Mouse (Mus musculus): Measurements from ENCODE around the gene Bean1. TPM values are rescaled to one million over a fixed set of nuclear protein-coding genes. Genes with fewer than 3 reads are reported as not detected.
A peak's percentile ranks its signal among the peaks of the same experiment; 100 is the strongest.

The Bean1 gene
- 1 to 10 TPM; 1.1 to 2.0 TPM for total RNA-seq (2021)
- long read RNA-seq, experiment 1, partial matches to known transcripts: 0 of 1 reads
- long read RNA-seq, experiment 1, other reads (novel, unspliced or antisense): 1 of 1 reads
- long read RNA-seq, experiment 2, partial matches to known transcripts: 0 of 5 reads
- long read RNA-seq, experiment 2, other reads (novel, unspliced or antisense): 0 of 5 reads

DNA sequence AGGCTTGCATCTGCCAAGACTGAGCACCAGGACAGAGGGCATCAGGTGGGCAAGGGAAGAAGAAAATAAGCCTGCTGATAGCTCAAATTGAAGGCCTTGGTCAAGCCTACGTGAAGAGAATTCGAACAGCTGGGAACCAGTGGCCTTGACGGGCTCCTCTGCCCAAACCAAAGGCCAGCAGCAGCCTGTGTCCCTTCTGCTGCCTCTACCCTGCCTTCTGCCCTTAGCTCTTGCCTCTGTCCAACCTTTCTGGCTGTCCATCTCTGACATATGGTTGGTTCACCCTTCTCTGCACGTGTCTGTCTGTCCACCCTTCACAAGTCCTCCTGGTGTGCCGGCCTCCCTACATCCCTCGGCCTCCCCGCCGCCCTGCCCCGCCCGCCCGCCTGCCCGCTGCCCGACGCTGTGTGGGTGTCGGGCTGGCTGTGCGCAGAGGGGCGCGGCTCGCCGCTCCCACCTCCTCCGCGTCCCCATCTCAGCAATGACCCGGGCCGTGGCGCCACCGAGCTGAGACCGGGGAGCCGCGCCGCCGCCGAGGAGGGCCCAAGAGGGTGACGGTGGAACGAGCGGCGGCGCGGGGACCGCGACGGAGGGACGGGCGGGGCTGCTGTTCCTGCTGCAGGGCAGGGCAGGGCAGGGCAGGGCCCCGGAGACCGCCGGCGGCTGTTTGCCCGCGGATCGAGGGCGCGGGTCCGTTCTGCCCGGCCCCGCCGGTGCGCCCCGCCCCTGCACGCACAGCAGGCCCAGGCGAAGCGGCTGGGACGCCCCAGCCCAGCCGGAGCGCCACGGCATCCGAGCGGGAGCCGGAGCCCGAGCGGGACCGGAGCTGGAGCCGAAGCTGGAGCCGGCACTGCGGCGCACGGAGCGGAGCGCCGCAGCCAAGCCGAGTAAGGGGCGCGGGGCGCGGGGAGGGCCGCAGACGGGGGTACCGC lies at the start of gene Bean1:
Gene Bean1 (plus strand): TSS at position 325 of the 932 bp plus-strand sequence.
- DNase-seq: peak; percentile 63 to 67
- intact Hi-C loops (cut with DNase I): no loop called here

DNA sequence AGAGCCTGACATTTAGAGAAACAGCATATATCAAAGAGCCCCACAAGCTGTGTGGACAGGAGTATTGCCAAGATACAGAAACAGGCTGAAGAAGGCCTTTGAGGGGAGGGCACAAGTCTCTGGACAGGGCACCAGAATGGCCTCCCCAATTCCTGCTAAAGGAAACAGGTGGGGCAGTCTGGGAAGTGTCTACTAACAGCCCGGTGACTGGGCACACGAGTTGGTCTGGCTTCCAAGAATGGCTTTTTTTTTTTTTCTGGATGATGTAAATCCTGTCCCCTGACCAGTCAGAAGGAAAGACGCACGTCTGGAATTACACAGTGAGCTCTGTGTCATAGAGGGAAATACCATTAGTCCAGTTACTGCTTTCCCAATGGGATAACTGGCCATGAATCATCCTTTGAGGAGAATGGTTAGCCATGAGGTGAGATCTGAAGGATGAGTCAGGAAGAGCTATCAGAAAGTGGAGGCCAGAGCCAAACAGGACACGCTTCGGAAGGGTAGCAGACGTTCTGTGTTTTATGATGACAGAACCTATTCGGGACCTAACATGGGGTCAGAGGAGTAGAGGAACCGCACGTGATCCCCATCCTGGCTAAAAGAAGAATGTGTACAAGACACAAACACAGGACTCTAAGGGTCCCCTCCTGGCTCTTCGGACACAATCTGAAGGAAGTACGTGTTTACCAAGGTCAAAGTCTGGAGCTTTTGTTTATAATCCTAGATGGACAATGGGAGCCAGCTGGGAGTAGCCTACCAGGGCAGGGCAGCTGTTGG lies 48.4 kb upstream of the Bean1 start:
- intact Hi-C loops (cut with DNase I): no loop called here
- DNase-seq: no peak

DNA sequence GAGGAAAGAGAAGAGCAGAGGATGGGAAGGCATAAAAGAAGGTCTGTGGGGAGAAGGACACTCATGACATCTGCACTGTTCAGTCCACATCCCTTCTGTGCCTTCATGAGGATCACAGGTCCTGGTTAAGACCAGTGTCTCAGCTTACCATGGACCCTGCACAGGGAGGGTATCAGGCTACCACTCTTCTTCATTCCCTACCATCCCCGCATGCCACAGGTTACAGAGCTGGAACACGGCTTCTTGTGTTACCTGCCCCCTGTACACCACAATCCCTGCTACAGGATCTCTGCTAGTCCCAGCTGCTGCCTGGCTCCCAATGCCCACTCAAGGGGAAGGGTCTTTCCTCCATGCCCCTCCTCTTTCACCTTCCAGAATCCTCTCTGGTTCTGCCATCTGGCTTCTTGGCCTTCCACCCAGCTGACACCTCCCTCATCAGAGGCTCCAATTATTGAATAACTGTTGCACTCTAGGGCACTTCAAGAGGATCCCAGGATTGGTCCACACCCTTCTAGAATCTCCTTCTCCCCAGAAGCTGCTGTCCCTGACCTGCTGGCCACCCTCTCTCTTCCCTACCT lies 47.1 kb upstream of the Bean1 start:
- intact Hi-C loops (cut with DNase I): no loop called here
- DNase-seq: no peak

DNA sequence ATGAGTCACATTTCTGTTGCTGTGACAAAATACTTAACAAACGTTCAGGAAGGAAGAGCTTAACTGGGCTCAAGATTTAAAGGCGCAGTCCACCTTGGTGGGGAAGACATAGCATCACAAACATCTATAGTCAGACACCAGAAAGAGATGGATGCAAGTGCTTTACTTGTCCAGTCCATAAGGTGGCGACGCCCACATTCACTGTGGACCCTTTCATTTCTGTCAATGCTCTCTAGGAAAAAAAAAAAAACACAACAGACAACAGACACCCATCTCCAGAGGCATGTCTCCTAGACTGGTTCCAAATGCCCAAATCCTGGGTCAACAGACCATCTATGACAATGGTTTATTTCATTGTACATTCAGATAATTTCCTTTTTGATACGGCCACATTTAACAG lies 45.7 kb upstream of the Bean1 start:
- no peak for DNase-seq
- intact Hi-C loops (cut with DNase I): no loop called here

DNA sequence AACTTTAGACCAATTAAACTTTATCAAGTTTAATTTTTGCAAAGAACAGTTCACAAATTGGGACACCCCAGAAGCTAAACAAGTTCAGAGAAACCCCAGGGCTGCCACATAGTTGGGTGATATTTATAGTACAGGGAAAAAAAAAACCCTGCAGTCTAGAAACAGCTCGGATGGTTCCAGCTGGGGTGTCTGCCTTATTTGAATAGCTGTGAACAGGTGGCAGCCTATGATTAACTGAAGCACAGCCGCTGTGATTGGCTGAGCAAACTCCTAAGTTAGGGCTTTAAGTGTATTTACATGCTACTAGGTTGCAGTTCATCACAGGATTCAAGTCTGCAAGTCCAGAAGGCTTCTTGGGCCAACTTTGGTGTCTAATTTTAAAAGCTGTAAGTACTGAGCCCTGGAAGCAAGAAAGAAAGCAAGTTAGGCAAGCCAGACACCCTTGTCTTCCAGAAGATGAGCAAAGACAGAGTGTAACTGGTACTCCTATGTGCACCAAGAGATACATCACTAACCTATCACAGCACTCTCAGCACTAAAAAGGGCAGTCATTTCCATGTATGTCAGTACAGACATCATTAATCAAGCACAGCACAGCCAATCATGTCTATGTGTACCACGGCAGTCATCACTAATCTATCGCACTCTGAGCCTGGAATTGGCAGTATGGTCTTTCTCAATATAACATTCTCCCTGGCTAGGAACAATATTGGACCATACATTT lies 42.9 kb upstream of the Bean1 start:
- no peak for DNase-seq
- intact Hi-C loops (cut with DNase I): no loop called here

DNA sequence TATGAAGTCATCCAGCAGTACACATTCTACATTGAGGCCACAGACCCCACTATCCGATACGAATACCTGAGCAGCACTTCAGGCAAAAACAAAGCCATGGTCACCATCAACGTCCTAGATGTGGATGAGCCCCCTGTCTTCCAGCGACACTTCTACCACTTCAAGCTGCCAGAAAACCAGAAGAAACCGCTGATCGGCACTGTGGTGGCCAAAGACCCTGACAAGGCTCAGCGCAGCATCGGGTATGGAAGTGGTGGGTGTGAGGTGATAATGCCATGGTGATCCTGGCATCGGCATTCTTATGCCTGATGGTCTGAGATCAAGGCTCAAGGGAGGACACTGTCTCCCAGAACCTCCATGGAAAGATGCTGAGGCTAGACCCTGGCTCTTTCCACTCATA lies 39.3 kb upstream of the Bean1 start:
- DNase-seq: no peak
- intact Hi-C loops (cut with DNase I): no loop called here

DNA sequence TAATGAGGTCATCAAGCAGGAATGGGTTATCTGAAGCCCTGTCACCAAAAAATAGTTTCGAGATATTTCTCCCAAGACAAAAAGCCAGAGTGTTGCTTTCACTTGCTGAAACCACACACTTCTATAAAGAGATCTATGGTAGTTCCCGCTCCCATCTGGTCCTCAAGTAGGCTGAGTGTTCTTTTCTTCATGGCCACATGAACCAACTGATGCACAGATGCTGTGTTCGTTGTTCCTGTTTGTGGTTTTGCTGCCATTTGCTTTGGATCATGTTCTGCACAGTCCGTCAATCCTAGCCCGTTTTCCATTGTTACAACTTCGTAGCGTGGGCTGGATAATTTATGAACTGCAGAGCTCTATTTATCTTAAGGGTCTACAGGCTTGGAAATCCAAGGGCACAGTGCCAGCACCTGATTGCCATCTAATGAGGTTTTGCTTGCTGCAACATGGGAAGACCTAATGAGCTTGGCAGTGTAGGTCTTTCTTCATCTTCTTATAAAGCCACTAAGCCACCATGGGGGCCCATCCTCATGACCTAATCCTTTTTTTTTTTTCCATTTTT lies 38.7 kb upstream of the Bean1 start:
- intact Hi-C loops (cut with DNase I): no loop called here
- no peak for DNase-seq

DNA sequence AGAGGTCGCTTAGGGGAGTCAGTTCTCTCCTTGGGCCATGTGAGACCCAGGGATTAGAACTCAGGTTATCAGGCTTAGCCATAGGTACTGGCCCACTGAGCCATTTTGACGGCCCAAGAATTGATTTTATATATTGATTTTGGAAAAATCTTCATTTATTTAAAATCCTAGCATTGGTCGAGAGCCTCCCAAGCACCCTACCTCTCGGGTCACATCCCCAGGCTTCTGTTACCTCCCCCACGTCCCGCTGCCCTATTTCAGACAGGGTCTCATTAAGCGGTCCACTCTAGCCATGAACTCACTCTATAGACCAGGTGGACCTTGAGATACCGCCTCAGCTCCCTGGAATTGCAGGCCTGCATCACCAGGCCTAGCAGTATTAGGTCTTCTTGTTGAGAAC lies 35.7 kb upstream of the Bean1 start:
- no peak for DNase-seq

DNA sequence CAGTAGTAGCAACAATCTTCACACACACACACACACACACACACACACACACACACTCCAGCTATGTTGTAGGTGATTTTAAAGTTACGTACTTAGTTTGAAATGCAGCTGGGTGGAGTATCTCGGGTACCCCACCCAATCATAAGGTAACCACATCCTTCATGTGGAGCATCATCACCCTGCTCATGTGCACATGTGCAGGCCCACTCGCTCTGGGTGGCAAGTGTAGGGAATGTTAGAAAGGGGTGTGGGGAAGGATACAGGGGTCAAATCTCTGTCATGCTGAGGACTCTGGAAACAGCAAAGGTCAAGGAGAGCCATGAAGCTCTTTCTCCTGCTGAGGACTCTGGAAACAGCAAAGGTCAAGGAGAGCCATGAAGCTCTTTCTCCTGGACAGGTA lies 34.0 kb upstream of the Bean1 start:
- intact Hi-C loops (cut with DNase I): no loop called here
- no peak for DNase-seq

More for the DNA sequence above, 35.7 kb upstream of the Bean1 start:
- intact Hi-C loops (cut with DNase I): no loop called here

DNA sequence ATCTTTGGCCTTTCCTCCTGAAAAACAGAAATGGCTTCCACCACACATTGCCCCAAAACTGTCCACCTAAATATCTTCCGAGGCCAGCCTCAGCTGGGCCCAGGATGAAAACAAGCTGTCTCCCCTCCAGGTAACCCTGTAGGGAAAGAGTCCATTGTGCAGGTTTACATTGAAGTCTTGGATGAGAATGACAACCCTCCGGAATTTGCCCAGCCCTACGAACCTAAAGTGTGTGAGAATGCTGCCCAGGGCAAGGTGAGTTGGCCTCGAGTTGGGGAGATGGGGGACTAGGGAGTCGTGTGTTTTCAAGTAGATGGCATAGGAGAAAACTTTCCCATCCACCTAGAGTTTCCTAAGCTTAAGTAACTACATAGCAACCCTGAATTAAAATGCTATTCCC lies 32.6 kb upstream of the Bean1 start:
- intact Hi-C loops (cut with DNase I): no loop called here
- DNase-seq: no peak

DNA sequence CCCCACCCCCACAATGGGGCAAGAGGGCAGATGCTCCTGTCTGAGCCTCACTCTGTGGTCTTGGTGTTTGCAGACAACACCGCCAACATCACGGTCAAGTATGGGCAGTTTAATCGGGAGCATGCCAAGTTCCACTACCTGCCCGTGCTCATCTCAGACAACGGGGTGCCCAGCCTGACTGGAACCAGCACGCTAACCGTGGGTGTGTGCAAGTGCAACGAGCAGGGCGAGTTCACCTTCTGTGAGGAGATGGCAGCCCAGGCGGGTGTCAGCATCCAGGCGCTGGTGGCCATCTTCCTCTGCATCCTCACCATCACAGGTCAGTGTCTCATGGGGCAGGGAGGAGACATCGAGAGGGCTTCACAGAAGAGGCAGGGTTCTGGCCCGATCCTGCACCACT lies 29.6 kb upstream of the Bean1 start:
- intact Hi-C loops (cut with DNase I): no loop called here
- DNase-seq: no peak

DNA sequence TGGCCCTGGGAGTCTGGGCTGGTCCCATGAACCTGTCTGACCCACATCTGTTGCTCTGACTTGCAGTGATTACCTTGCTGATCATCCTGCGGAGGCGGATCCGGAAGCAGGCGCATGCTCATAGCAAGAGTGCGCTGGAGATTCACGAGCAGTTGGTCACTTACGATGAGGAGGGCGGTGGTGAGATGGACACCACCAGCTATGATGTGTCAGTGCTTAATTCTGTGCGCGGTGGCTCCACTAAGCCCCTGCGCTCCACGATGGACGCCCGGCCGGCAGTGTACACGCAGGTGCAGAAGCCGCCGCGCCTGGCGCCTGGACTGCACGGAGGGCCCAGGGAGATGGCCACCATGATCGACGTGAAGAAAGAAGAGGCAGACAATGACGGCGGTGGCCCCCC lies 27.8 kb upstream of the Bean1 start:
- DNase-seq: no peak
- intact Hi-C loops (cut with DNase I): no loop called here

DNA sequence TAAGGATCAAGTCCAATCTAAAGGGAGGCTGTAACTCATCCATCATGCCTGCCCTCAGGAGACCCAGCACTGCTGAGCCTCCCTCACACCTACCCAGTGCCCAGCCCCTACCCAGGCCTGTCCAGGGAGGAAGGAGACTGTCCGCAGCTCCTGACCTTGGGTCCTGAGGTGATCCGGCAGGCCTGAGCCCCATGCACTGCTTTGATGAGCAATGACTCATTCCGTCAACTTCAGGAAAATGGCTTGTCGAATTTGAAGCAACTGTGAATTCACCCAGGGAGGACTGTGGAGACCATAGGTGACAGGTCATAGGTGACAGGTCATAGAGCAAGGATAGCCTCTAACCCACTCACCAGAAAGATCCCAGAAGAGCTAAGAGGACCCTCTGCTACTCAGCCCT lies 26.9 kb upstream of the Bean1 start:
- intact Hi-C loops (cut with DNase I): no loop called here

DNA sequence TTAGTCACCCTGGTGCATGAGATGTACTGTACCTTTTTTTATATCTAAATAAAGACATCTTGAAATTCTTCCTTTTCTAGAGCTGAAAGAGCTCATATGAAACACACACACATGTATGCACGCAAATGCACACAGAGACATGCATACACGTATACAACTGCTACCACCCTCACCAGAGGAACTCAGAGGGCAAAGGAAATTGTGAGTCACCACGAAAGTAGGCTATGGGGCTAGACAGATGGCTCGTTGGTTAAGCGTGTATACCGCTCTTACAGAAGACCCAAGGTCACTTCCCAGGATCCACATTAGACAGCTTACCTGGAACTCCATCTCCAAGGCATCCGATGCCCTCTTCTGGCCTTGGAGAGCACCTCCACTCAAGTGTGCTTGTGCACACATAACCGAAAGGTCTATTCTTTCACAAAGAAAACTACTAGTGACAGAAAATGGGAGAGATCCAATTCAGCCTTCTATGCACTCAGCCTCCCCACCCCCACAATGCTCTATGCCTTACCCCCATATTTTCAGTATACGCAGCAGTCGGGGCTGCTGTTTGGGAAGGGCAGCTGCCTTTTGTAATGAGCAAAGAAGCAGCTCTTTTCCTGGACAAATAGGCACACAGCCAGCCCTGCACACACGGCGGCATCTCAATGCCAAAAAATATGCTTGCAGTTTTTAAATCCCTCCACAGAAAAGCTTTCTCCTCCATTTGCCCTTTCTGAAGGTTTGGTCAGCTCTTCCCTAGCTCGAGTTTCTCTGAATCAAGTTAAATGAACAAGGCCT lies 25.6 kb upstream of the Bean1 start:
- DNase-seq: no peak

More for the DNA sequence above, 26.9 kb upstream of the Bean1 start:
- DNase-seq: no peak

DNA sequence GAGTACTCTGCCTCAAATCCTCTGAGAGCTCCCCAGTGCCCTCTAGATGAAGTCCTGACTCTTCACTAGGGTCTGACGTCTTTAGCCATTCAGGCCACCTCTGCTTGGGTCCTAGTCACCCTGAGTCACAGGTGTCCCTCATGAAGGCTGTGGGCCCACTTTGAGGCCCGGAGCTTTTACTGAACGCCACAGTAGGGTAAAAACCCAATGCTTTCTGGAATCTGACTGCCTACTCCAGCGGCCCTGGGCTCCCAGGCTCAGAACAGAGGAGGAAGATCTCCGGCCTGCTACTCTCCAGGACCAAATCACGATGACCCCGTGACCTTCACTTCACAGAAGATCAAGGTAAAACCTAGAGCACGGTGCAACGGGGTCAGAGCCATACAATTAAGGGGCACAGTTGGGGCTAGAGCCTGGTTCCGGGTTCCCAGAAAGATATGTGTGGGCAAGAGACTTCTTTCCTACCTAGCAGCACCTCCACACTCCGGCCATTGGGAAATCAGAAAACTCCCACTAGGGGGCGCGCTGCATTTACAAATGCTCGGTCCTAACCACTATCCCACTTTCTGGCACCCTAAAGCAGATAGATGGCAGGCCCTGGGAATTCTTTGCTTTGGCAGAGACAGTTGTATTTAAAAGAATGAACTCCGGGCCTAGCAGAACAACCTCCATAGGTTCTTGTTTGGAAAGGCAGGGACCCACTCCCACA lies 24.1 kb upstream of the Bean1 start:
- intact Hi-C loops (cut with DNase I): loop anchor here (1.0 to 5.0 kb wide), 4 partner anchors 47 to 196 kb away; no protein-coding TSS in a partner anchor
- DNase-seq: peak; percentile 86 to 92

More for the DNA sequence above, 25.6 kb upstream of the Bean1 start:
- intact Hi-C loops (cut with DNase I): loop anchor here (2.0 to 5.0 kb wide), 2 partner anchors 46 to 198 kb away; no protein-coding TSS in a partner anchor

DNA sequence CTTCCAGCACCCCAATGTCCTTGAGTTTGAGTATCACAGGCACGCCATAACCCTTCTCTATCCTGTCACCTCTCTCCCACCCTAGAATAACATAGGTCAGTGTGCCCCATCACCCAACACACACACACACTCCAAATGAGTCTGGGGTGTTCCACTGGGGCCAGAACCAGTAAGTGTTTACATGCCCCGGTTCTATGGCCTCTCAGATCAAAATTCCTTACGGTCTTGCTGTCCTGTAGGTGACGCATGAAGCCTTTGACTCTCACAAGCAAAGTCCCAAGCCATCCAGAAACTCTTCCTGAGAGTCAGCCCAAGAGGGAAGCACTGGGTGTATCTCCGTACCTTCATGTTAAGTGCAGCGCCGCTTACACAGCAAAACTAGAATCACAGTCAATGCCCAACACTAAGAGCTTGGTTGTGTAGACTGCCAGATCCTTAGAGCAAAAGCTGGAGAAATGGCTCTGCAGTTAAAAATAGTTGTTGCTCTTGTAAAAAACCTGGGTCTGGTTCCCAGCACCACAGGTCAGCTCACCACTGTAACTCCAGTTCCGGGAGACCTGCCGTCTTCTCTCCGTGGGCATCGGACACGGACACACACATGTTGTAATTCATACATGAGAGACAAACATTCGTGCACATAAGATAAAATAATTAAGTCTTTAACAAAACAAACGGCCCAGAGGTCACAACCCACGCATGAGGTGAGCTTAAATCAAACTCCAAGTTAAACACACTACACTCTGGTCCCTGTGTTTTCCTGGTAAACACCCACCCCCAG lies 23.3 kb upstream of the Bean1 start:
- intact Hi-C loops (cut with DNase I): loop anchor here (1.0 to 5.0 kb wide), 3 partner anchors 56 to 195 kb away; no protein-coding TSS in a partner anchor
- DNase-seq: no peak

DNA sequence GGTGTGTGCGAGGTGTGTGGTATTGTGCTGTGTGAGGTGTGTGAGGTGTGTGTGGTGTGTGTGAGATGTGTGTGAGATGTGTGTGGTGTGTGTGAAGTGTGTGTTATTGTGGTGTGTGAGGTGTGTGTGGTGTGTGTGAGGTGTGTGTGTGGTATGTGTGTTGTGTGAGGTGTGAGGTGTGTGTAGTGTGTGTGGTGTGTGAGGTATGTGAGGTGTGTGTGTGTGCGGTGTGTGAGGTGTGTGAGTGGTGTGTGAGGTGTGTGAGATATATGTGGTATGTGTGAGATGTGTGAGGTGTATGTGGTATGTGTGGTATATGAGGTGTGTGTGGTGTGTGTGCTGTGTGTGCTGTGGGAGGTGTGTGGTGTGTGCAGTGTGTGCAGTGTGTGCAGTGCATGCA lies 22.3 kb upstream of the Bean1 start:
- intact Hi-C loops (cut with DNase I): loop anchor here (2.0 to 5.0 kb wide), 2 partner anchors 57 to 194 kb away; no protein-coding TSS in a partner anchor
- no peak for DNase-seq
